Mouse (Mus musculus) cerebellum, adult 2 months (tissue): ENCODE data around the gene Paox. TPM values are rescaled to one million over a fixed set of nuclear protein-coding genes. Genes with fewer than 3 reads are reported as not detected.

Experiments
- DNase-seq, 2 experiments: peaks; one replicate each; pipeline ENCODE4 v3.0.0; 2021
- H3K27ac ChIP-seq: fragments of 200-500 bp; 2 replicates; pipeline ENCODE4 v1.5.1; 2012; ENCODE audit warnings: low read length, control low read depth, inconsistent platforms; ENCODE audit not compliant: insufficient read depth
- H3K27me3 ChIP-seq: fragments of 200-500 bp; 2 replicates; pipeline ENCODE4 v1.6.1; 2012; ENCODE audit warnings: inconsistent platforms, mild to moderate bottlenecking, low read length, moderate library complexity; ENCODE audit not compliant: control insufficient read depth, insufficient read depth
- H3K4me1 ChIP-seq: fragments of 200-500 bp; 2 replicates; pipeline ENCODE4 v1.6.1; 2011; ENCODE audit warnings: low read length; ENCODE audit not compliant: control insufficient read depth, insufficient read depth
- H3K4me3 ChIP-seq: fragments of 200-500 bp; replicated peaks from 2 replicates; pipeline ENCODE3; 2011; ENCODE audit warnings: mild to moderate bottlenecking, low read depth, low read length, control low read depth; ENCODE audit not compliant: insufficient read depth
- CTCF ChIP-seq: fragments of 200-500 bp; IDR thresholded peaks from 2 replicates; pipeline ENCODE4 v1.5.1; 2011; ENCODE audit warnings: low read depth, mild to moderate bottlenecking, control low read depth, low read length, moderate library complexity, borderline replicate concordance; ENCODE audit not compliant: insufficient read depth
- POLR2A ChIP-seq: fragments of 200-500 bp; IDR thresholded peaks from 2 replicates; pipeline ENCODE4 v1.6.1; 2011; ENCODE audit warnings: low read length, control low read depth, borderline replicate concordance; ENCODE audit not compliant: insufficient read depth
- WGBS: fragments of 180-500 bp; shearing (Covaris S2); methylation state at CpG from one replicate; pipeline ENCODE4 v1.1.7; 2018; 5-methylcytosine and 5-hydroxymethylcytosine counted together
- polyA plus RNA-seq: library from polyadenylated mRNA; depleted of rRNA; stranded (reverse); fragments of >200 nt; gene quantifications from 2 replicates; pipeline ENCODE4 v1.2.3, GENCODE M21; 2012; rRNA removed

Paox gene
- polyA plus RNA-seq, 1 experiment, result 5.0 TPM

GRCm38 (mm10) chr7:140167950-140168349 is 52.4 kb downstream of the Paox start:
- TF ChIP-seq POLR2A, result no peak
- no peak for TF ChIP-seq CTCF
- peaks cover 4% of the 10 kb centered on the region for H3K4me1 ChIP-seq
- WGBS, result 73% methylated on average over 1 of the region's 1 CpGs
- no peak overlapping the region for H3K27ac ChIP-seq
- H3K4me3 ChIP-seq, result no peak overlapping the region
- DNase-seq, result no peak
- no peaks in the 10 kb centered on the region for H3K27me3 ChIP-seq

GRCm38 (mm10) chr7:140169386-140169785 is 53.8 kb downstream of the Paox start:
- no peak overlapping the region for H3K27ac ChIP-seq
- WGBS, result 74% methylated on average over 4 of the region's 4 CpGs
- TF ChIP-seq POLR2A (no peak), CTCF (no peak)
- H3K4me1 ChIP-seq, result peaks cover 16% of the 10 kb centered on the region
- H3K27me3 ChIP-seq, result no peaks in the 10 kb centered on the region
- H3K4me3 ChIP-seq, result no peak overlapping the region
- no peak for DNase-seq

- WGBS, result 91% methylated on average over 3 of the region's 3 CpGs
- Histone ChIP-seq H3K4me1 (peaks cover 16% of the 10 kb centered on the region), H3K27me3 (no peaks in the 10 kb centered on the region), H3K27ac (no peak overlapping the region), H3K4me3 (no peak overlapping the region)
- DNase-seq, result no peak
- no peak for TF ChIP-seq CTCF
- no peak for TF ChIP-seq POLR2A
Measured at GRCm38 (mm10) chr7:140170863-140171262, 55.3 kb downstream of the Paox start.

- WGBS, result 5% methylated on average over 1 of the region's 1 CpGs
- TF ChIP-seq CTCF, result no peak; the same call in 1 of the 2 replicates
- no peak for TF ChIP-seq POLR2A
- no peak within 1 kb of the TSS for H3K4me3 ChIP-seq
- H3K27ac ChIP-seq, result no peak within 1 kb of the TSS
- H3K27me3 ChIP-seq, result no peaks in the 10 kb centered on the region
- peak; percentile 60 to 69 for DNase-seq
- H3K4me1 ChIP-seq, result peaks cover 16% of the 10 kb centered on the region
Measured at GRCm38 (mm10) chr7:140172936-140173335, 57.3 kb downstream of the Paox start, which contains the start of gene Olfr523. Gene Olfr523, plus strand, starts transcription at chr7:140173217.

- no peak overlapping the region for H3K27ac ChIP-seq
- TF ChIP-seq POLR2A, result no peak
- TF ChIP-seq CTCF, result no peak
- no peak overlapping the region for H3K4me3 ChIP-seq
- DNase-seq, result no peak
- no peaks in the 10 kb centered on the region for H3K27me3 ChIP-seq
- no peaks in the 10 kb centered on the region; the same call in 1 of the 2 replicates for H3K4me1 ChIP-seq
- 64% methylated on average over 2 of the region's 2 CpGs for WGBS
Measured at GRCm38 (mm10) chr7:140179176-140179575, 63.6 kb downstream of the Paox start.

- no peak for DNase-seq
- Histone ChIP-seq H3K27ac (no peak overlapping the region), H3K27me3 (no peaks in the 10 kb centered on the region), H3K4me1 (no peaks in the 10 kb centered on the region), H3K4me3 (no peak overlapping the region)
- 76% methylated on average over 2 of the region's 2 CpGs for WGBS
- no peak for TF ChIP-seq CTCF
- no peak for TF ChIP-seq POLR2A
Measured at GRCm38 (mm10) chr7:140180692-140181091, 65.1 kb downstream of the Paox start.

GRCm38 (mm10) chr7:140184206-140184605 is 68.6 kb downstream of the Paox start:
- no peak overlapping the region for H3K4me3 ChIP-seq
- H3K4me1 ChIP-seq, result no peaks in the 10 kb centered on the region
- no peaks in the 10 kb centered on the region for H3K27me3 ChIP-seq
- no peak overlapping the region for H3K27ac ChIP-seq
- TF ChIP-seq POLR2A, result no peak
- no peak for TF ChIP-seq CTCF
- DNase-seq, result no peak
- 88% methylated on average over 4 of the region's 4 CpGs for WGBS

Other genes with a start within 250 kb of the Paox start
- gene Kndc1, start 221.1 kb upstream of the Paox start, polyA plus RNA-seq, result 139 and 160 TPM in 2 replicates
- gene Utf1, start 172.0 kb upstream of the Paox start, polyA plus RNA-seq, result 0.16 TPM in 1 of 2 replicates, not detected in the other
- 0.21 and 0.39 TPM in 2 replicates for gene 6430531B16Rik, start 137.0 kb upstream of the Paox start, polyA plus RNA-seq
- gene Adam8, start 123.2 kb upstream of the Paox start, polyA plus RNA-seq, result 2.8 and 4.1 TPM in 2 replicates
- gene Zfp511, start 79.4 kb upstream of the Paox start, polyA plus RNA-seq, result 75.8 and 76.9 TPM in 2 replicates
- 51.4 and 54.5 TPM in 2 replicates for gene Tubgcp2, start 79.1 kb upstream of the Paox start, polyA plus RNA-seq
- not detected in 2 replicates for gene Msx3, start 66.7 kb upstream of the Paox start, polyA plus RNA-seq
- gene Caly, start 33.3 kb upstream of the Paox start, polyA plus RNA-seq, result 189 and 198 TPM in 2 replicates
- gene Prap1, start 22.4 kb upstream of the Paox start, polyA plus RNA-seq, result not detected in 2 replicates
- gene Fuom, start 13.4 kb upstream of the Paox start, polyA plus RNA-seq, result 94.7 and 98.3 TPM in 2 replicates
- gene Echs1, start 677 bp downstream of the Paox start, polyA plus RNA-seq, result 90.9 and 98.6 TPM in 2 replicates
- 42.4 and 45.9 TPM in 2 replicates for gene Mtg1, start 21.8 kb downstream of the Paox start, polyA plus RNA-seq
- gene Sprn, start 39.1 kb downstream of the Paox start, polyA plus RNA-seq, result 25.9 and 27.7 TPM in 2 replicates
- not detected in 2 replicates for gene Olfr522, start 49.0 kb downstream of the Paox start, polyA plus RNA-seq
- 0.10 TPM in 2 replicates for gene Olfr523, start 57.4 kb downstream of the Paox start, polyA plus RNA-seq
- not detected in 2 replicates for gene Olfr524, start 90.2 kb downstream of the Paox start, polyA plus RNA-seq
- 0.03 TPM in 1 of 2 replicates, not detected in the other for gene Cd163l1, start 102.5 kb downstream of the Paox start, polyA plus RNA-seq
- 0.10 and 0.13 TPM in 2 replicates for gene 5830411N06Rik, start 131.5 kb downstream of the Paox start, polyA plus RNA-seq
- not detected in 2 replicates for gene Olfr525, start 205.1 kb downstream of the Paox start, polyA plus RNA-seq
- not detected in 2 replicates for gene Olfr527, start 218.2 kb downstream of the Paox start, polyA plus RNA-seq
- gene Olfr60, start 245.9 kb downstream of the Paox start, polyA plus RNA-seq, result not detected in 2 replicates